Mouse (Mus musculus) ES-Bruce4 (cell line): ENCODE data around the gene Sertad2.

Source experiments
- CTCF ChIP-seq: IDR thresholded peaks from one replicate; pipeline ENCODE4 v1.8.1; 2011; ENCODE audit warnings: low read depth, low read length
- EP300 ChIP-seq: IDR thresholded peaks from 2 replicates; pipeline ENCODE4 v1.6.1; 2011; ENCODE audit warnings: low read depth, low read length; ENCODE audit not compliant: insufficient read depth
- POLR2A ChIP-seq: IDR thresholded peaks from one replicate; pipeline ENCODE4 v1.8.1; 2011; ENCODE audit warnings: low read length; ENCODE audit not compliant: insufficient read depth

DNA sequence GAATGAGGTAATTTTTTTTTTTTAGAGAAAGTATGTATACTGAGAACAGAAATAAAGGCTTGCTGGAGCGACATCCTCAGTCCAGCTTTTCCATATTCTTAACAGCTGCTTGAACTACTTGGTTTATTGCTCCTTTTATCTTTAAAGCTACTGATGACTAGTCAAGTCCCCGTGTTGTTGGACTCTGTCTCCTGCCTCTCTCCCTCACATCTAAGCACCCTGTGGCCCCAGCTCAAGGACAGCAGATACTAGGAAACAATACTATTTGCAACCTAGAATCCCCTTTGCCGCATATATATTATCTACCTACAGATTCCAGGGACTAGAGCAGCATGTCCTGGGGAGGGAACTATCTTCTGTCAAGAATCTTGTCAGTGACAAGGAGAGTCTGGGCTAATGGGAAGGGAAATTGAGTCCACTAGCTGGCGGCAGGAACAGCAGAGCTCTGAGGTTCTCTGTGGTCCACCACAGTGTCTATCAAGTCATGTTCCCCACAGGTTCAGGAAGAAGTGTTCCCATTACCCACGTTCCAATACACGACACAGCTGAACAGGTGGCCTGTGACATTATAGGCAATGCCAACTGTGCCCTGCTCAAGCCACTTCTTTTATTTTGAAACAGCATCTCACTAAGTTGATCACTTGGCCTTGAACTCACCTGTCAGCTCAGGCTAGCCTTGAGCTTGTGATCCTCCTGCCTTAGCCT is 49.0 kb upstream of the Sertad2 start:
- TF ChIP-seq EP300 = no peak
- TF ChIP-seq POLR2A = no peak
- no peak for TF ChIP-seq CTCF
